Mouse (Mus musculus): ENCODE data around the gene Slc7a11. TPM values are rescaled to one million over a fixed set of nuclear protein-coding genes. Genes with fewer than 3 reads are reported as not detected.

The Slc7a11 gene
- polyA plus RNA-seq, 1 experiment = 3.0 TPM

DNA sequence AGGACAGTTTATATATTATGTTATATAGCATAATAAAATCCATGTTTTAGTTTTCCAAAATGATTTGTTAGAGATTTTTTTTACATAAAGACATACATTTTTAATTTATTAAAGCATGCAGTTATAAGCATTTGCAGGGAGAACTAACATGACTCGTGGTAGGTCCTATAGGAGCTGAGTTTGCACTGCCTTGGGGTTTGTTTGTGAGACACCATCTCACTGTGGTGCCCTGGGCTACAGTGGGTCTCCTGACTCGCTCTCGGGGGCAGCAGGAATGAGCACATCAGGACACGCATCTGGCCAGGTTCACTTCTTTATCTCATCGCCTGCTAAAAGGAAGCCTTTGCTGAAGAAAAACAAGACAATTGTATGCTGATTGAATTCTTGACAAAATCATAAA, 257.0 kb downstream of the Slc7a11 start:
- no peaks in the 10 kb centered on the region for H3K36me3 ChIP-seq (ENCODE audit: control insufficient read depth, insufficient read depth, low read length)
- no peak for TF ChIP-seq POLR2A (IDR thresholded peaks at IDR 0.05; ENCODE audit: control insufficient read depth, low read depth, low read length)
- no peak for TF ChIP-seq CTCF (IDR thresholded peaks at IDR 0.05; ENCODE audit: control insufficient read depth, insufficient read depth, insufficient replicate concordance, low read depth, low read length)
- no peaks in the 10 kb centered on the region for H3K27me3 ChIP-seq (ENCODE audit: control insufficient read depth, insufficient read depth, low read length)
- no peak overlapping the region for H3K4me3 ChIP-seq (ENCODE audit: control insufficient read depth, low read depth, low read length)
- H3K4me1 ChIP-seq (ENCODE audit: control insufficient read depth, insufficient read depth, low read length) = no peaks in the 10 kb centered on the region
- no peak overlapping the region for H3K27ac ChIP-seq (ENCODE audit: control insufficient read depth, insufficient read depth, low read depth, low read length)

DNA sequence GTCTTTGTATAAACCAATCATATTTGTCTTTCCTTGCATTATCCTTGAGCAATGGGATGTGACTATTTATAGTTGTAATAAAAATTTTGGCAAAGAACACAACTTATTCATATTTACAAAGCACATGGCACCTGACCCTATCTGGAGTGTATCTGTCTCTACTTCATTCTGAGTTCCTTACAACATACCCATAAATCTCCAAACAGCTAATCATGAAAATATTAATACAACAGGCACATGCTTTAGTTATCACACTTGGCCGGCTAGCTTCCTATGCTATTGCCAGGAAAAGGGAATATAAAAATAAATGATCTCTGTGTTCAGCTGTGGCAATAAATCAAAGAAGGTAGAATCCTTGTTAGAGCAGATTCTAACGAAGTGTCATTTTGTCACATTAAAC, 257.5 kb downstream of the Slc7a11 start:
- H3K4me3 ChIP-seq (ENCODE audit: control insufficient read depth, low read depth, low read length) = no peak overlapping the region
- TF ChIP-seq CTCF (IDR thresholded peaks at IDR 0.05; ENCODE audit: control insufficient read depth, insufficient read depth, insufficient replicate concordance, low read depth, low read length) = no peak
- TF ChIP-seq POLR2A (IDR thresholded peaks at IDR 0.05; ENCODE audit: control insufficient read depth, low read depth, low read length) = no peak
- no peaks in the 10 kb centered on the region for H3K4me1 ChIP-seq (ENCODE audit: control insufficient read depth, insufficient read depth, low read length)
- H3K27me3 ChIP-seq (ENCODE audit: control insufficient read depth, insufficient read depth, low read length) = no peaks in the 10 kb centered on the region
- no peak overlapping the region for H3K27ac ChIP-seq (ENCODE audit: control insufficient read depth, insufficient read depth, low read depth, low read length)
- H3K36me3 ChIP-seq (ENCODE audit: control insufficient read depth, insufficient read depth, low read length) = no peaks in the 10 kb centered on the region

DNA sequence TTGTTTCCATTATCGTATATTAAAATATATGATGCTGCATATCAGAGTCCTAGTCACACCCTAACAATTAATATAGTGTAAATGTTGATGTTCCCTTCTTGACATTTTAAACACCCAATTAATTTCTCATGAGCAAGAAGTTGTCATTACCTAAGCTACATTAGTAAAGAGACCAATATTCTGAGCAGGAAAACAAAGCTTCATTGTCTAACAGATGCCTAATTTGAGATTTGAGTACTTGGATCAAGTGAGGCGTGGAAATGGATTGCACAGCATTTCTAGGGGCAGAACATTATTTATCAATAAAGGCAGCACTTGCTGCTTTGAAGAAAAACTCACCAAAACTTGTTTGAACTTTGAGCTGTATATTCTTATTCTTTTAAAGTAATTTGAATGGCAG, 282.7 kb downstream of the Slc7a11 start:
- Histone ChIP-seq H3K27me3 (ENCODE audit: control insufficient read depth, insufficient read depth, low read length) (no peaks in the 10 kb centered on the region), H3K4me3 (ENCODE audit: control insufficient read depth, low read depth, low read length) (no peak overlapping the region), H3K27ac (ENCODE audit: control insufficient read depth, insufficient read depth, low read depth, low read length) (no peak overlapping the region), H3K4me1 (ENCODE audit: control insufficient read depth, insufficient read depth, low read length) (no peaks in the 10 kb centered on the region), H3K36me3 (ENCODE audit: control insufficient read depth, insufficient read depth, low read length) (no peaks in the 10 kb centered on the region)
- TF ChIP-seq CTCF (IDR thresholded peaks at IDR 0.05; ENCODE audit: control insufficient read depth, insufficient read depth, insufficient replicate concordance, low read depth, low read length) (no peak), POLR2A (IDR thresholded peaks at IDR 0.05; ENCODE audit: control insufficient read depth, low read depth, low read length) (no peak)

DNA sequence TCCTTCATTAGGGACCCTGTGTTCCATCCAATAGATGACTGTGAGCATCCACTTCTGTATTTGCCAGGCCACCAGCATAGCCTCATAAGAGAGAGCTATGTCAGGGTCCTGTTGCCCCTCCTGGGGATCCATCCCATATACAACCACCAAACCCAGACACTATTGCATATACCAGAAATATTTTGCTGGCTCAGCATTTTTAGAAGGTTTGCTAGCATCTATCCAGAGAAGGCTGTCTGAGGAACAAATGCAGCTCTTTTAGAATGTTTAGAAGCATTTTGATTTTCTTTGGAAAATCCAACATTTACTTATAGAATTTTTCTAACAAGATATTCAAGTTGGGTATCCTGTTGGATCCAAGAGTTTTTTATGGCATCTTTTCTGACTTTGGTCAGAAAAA, 299.3 kb downstream of the Slc7a11 start:
- TF ChIP-seq POLR2A (IDR thresholded peaks at IDR 0.05; ENCODE audit: control insufficient read depth, low read depth, low read length) = no peak
- TF ChIP-seq CTCF (IDR thresholded peaks at IDR 0.05; ENCODE audit: control insufficient read depth, insufficient read depth, insufficient replicate concordance, low read depth, low read length) = no peak
- no peak overlapping the region for H3K27ac ChIP-seq (ENCODE audit: control insufficient read depth, insufficient read depth, low read depth, low read length)
- H3K27me3 ChIP-seq (ENCODE audit: control insufficient read depth, insufficient read depth, low read length) = no peaks in the 10 kb centered on the region
- no peaks in the 10 kb centered on the region for H3K4me1 ChIP-seq (ENCODE audit: control insufficient read depth, insufficient read depth, low read length)
- H3K36me3 ChIP-seq (ENCODE audit: control insufficient read depth, insufficient read depth, low read length) = no peaks in the 10 kb centered on the region
- H3K4me3 ChIP-seq (ENCODE audit: control insufficient read depth, low read depth, low read length) = no peak overlapping the region

DNA sequence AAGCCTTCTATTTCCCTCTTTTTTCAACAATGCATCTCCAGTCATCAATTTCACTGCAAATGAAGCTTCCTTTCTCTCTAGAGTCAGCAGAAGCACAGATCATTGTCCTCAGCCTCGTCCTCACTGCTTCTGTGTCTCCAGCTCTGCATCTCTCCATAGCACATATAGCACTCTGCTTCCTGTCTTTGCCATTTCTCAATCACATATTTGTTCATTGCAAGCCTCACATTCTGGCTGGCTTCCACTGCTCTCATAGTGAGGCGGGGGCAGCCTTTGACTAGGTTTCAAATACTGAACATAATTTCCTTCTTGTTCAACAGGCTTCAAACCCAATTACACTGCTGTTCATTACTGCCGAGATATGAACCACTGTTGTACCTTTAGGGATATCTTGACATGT, 305.1 kb downstream of the Slc7a11 start:
- Histone ChIP-seq H3K36me3 (ENCODE audit: control insufficient read depth, insufficient read depth, low read length) (no peaks in the 10 kb centered on the region), H3K4me3 (ENCODE audit: control insufficient read depth, low read depth, low read length) (no peak overlapping the region), H3K27me3 (ENCODE audit: control insufficient read depth, insufficient read depth, low read length) (no peaks in the 10 kb centered on the region), H3K27ac (ENCODE audit: control insufficient read depth, insufficient read depth, low read depth, low read length) (no peak overlapping the region), H3K4me1 (ENCODE audit: control insufficient read depth, insufficient read depth, low read length) (no peaks in the 10 kb centered on the region)
- TF ChIP-seq CTCF (IDR thresholded peaks at IDR 0.05; ENCODE audit: control insufficient read depth, insufficient read depth, insufficient replicate concordance, low read depth, low read length) = no peak
- no peak for TF ChIP-seq POLR2A (IDR thresholded peaks at IDR 0.05; ENCODE audit: control insufficient read depth, low read depth, low read length)

DNA sequence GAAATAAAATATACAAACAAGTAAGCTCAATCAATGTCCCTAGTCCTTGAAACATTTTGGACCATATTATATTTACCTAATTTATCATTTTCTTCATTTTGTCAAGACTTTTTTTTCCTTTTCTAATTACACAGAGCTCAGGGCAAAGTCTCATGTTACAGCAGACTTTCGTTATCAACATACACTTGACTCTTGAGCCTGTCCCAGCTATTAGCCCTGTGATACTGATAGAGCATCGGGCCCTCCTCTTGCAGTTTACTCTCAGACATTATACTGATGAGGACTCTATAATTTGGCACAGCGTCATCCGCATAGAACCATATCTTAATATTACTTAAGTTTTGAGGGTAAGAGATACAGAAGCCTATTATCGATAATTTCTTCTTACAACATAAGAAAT, 311.2 kb downstream of the Slc7a11 start:
- Histone ChIP-seq H3K36me3 (ENCODE audit: control insufficient read depth, insufficient read depth, low read length) (no peaks in the 10 kb centered on the region), H3K4me1 (ENCODE audit: control insufficient read depth, insufficient read depth, low read length) (no peaks in the 10 kb centered on the region), H3K4me3 (ENCODE audit: control insufficient read depth, low read depth, low read length) (no peak overlapping the region), H3K27ac (ENCODE audit: control insufficient read depth, insufficient read depth, low read depth, low read length) (no peak overlapping the region), H3K27me3 (ENCODE audit: control insufficient read depth, insufficient read depth, low read length) (no peaks in the 10 kb centered on the region)
- no peak for TF ChIP-seq POLR2A (IDR thresholded peaks at IDR 0.05; ENCODE audit: control insufficient read depth, low read depth, low read length)
- TF ChIP-seq CTCF (IDR thresholded peaks at IDR 0.05; ENCODE audit: control insufficient read depth, insufficient read depth, insufficient replicate concordance, low read depth, low read length) = no peak

DNA sequence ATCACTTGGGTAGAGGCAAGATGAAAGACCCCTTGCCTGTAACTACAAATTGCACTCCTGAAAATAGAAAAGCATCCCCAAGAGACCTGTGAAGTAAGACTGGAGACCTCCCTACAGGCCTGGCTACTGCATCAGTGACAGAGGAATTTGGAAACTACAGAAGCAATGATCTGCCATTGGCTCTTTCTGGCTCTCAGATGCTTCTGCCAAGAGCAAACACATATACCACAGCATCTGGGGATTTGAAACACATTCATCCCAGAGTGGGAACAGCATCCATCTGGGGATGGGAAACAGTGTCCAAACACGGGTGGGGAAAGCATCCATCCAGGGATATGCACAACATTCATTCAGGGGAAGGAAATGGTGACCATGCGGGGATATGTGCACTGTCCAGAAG, 313.1 kb downstream of the Slc7a11 start:
- Histone ChIP-seq H3K4me1 (ENCODE audit: control insufficient read depth, insufficient read depth, low read length) (no peaks in the 10 kb centered on the region), H3K4me3 (ENCODE audit: control insufficient read depth, low read depth, low read length) (no peak overlapping the region), H3K27ac (ENCODE audit: control insufficient read depth, insufficient read depth, low read depth, low read length) (no peak overlapping the region), H3K27me3 (ENCODE audit: control insufficient read depth, insufficient read depth, low read length) (no peaks in the 10 kb centered on the region), H3K36me3 (ENCODE audit: control insufficient read depth, insufficient read depth, low read length) (no peaks in the 10 kb centered on the region)
- no peak for TF ChIP-seq POLR2A (IDR thresholded peaks at IDR 0.05; ENCODE audit: control insufficient read depth, low read depth, low read length)
- no peak for TF ChIP-seq CTCF (IDR thresholded peaks at IDR 0.05; ENCODE audit: control insufficient read depth, insufficient read depth, insufficient replicate concordance, low read depth, low read length)

DNA sequence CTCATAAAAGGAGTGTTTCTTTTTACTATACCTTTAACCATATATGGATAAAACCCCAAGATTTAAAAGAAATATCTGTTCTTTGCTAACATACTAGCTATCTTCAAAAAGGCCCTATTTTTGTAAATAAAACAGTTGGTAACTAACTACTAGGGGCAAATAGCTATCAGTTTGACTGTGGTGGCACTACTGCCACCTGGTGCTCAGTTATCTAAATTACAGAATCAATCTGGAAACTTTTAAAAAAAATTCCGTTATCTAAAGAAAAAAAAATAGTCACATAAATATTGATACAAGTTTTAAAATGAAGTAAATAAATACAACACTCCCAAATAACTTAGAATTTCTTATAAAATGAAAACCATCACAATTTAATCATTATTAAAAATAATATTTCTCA, 322.4 kb downstream of the Slc7a11 start:
- TF ChIP-seq CTCF (IDR thresholded peaks at IDR 0.05; ENCODE audit: control insufficient read depth, insufficient read depth, insufficient replicate concordance, low read depth, low read length) (no peak), POLR2A (IDR thresholded peaks at IDR 0.05; ENCODE audit: control insufficient read depth, low read depth, low read length) (no peak)
- Histone ChIP-seq H3K27me3 (ENCODE audit: control insufficient read depth, insufficient read depth, low read length) (no peaks in the 10 kb centered on the region), H3K4me1 (ENCODE audit: control insufficient read depth, insufficient read depth, low read length) (no peaks in the 10 kb centered on the region)

More for the DNA sequence above, 322.4 kb downstream of the Slc7a11 start:
- Histone ChIP-seq H3K27ac (ENCODE audit: control insufficient read depth, insufficient read depth, low read depth, low read length) (no peak overlapping the region), H3K4me3 (ENCODE audit: control insufficient read depth, low read depth, low read length) (no peak overlapping the region), H3K36me3 (ENCODE audit: control insufficient read depth, insufficient read depth, low read length) (no peaks in the 10 kb centered on the region)

All from testis, adult 2 months (tissue).